Mouse (Mus musculus): ENCODE measurements around the gene Nelfe.

DNA sequence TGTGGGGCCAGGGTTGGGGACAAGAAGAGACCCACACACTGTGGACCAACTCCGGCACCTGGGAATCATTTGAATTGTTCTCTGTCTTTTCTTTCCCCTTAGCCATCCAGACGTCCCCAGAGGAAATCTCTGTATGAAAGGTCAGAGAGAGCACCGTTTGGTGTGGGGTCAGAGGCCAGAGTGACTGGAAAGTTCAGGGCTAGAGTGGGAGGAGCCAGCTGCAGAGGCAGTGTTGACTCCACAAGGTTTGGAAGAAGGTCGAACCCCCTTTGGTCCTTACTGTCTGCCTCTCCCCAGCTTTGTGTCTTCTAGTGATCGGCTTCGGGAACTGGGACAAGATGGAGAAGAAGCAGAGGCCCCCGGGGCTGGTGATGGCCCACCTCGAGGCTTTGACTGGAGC, 3.3 kb downstream of the Nelfe start:
- no peak for TF ChIP-seq ZMIZ1 (IDR thresholded peaks at IDR 0.05; ENCODE audit: low read depth, low read length)
- TF ChIP-seq TCF12 (IDR thresholded peaks at IDR 0.05; ENCODE audit: low read depth, low read length): no peak
- TF ChIP-seq USF1 (IDR thresholded peaks at IDR 0.05; ENCODE audit: low read depth, low read length): no peak

Measured in CH12.LX (cell line).